Mouse (Mus musculus) intestine, embryonic 14.5 days (tissue): Measurements from ENCODE around the gene Cpm. TPM values are rescaled to one million over a fixed set of nuclear protein-coding genes. Genes with fewer than 3 reads are reported as not detected.
"Not testable (repeated sequence)": the region's sequence is repeated elsewhere in the genome, so short reads cannot be mapped to it uniquely, and the experiment has no call there.

ENCODE experiments used
- ATAC-seq: fragments of 200-750 bp; cut with Nextera tagmentation; replicated peaks from 2 replicates; pipeline ENCODE4 v1.8.0; 2017; ENCODE audit warnings: low read depth, moderate number of reproducible peaks, moderate TSS enrichment, moderate library complexity; ENCODE audit not compliant: low FRiP score, low TSS enrichment
- DNase-seq: peaks from one replicate; pipeline ENCODE4 v3.0.0-alpha.2; 2018; ENCODE audit warnings: low spot score
- H3K27ac ChIP-seq: fragments of 300-500 bp; sonication (generic); 2 replicates; pipeline ENCODE4 v1.5.1; 2014; ENCODE audit warnings: low read depth, mild to moderate bottlenecking, control low read depth
- H3K27me3 ChIP-seq: fragments of 300-500 bp; sonication (generic); replicated peaks from 2 replicates; pipeline ENCODE4 v1.6.1; 2014; ENCODE audit warnings: low read length, control low read depth; ENCODE audit not compliant: control insufficient read depth, insufficient read depth
- H3K36me3 ChIP-seq: fragments of 300-500 bp; sonication (generic); 2 replicates; pipeline ENCODE4 v1.6.1; 2014; ENCODE audit warnings: low read length, control low read depth; ENCODE audit not compliant: control insufficient read depth, insufficient read depth
- H3K4me1 ChIP-seq: fragments of 300-500 bp; sonication (generic); replicated peaks from 2 replicates; pipeline ENCODE4 v1.6.1; 2014; ENCODE audit warnings: low read length, control low read depth, mixed read lengths; ENCODE audit not compliant: control insufficient read depth, insufficient read depth
- H3K4me2 ChIP-seq: fragments of 300-500 bp; sonication (generic); 2 replicates; pipeline ENCODE4 v1.6.1; 2014; ENCODE audit warnings: low read length
- H3K4me3 ChIP-seq: fragments of 300-500 bp; sonication (generic); 2 replicates; pipeline ENCODE4 v1.5.1; 2014; ENCODE audit warnings: low read depth, low read length, control low read depth, mixed read lengths
- H3K9ac ChIP-seq: fragments of 300-500 bp; sonication (generic); 2 replicates; pipeline ENCODE4 v1.6.1; 2014; ENCODE audit warnings: mild to moderate bottlenecking, low read length
- H3K9me3 ChIP-seq: fragments of 300-500 bp; sonication (generic); 2 replicates; pipeline ENCODE4 v1.6.1; 2016; ENCODE audit warnings: low read length, control low read depth; ENCODE audit not compliant: control insufficient read depth
- WGBS: fragments of 180-500 bp; shearing (Covaris S2); extraction: QIAGEN DNeasy Blood & Tissue Kit; methylation state at CpG from one replicate; pipeline ENCODE4 v1.1.7; 2014; 5-methylcytosine and 5-hydroxymethylcytosine counted together
- polyA plus RNA-seq: library from polyadenylated mRNA; unstranded; fragments of >200 nt; fragmentation: Nextera tagmentation; extraction: Ambion mirVana; gene quantifications from 2 replicates; pipeline ENCODE4 v1.2.1, GENCODE M21; 2014

Gene Cpm
- polyA plus RNA-seq, 1 experiment from 2014 or later, result 66.6 TPM

GRCm38 (mm10) chr10:117714048-117714545 is 84.8 kb downstream of the Cpm start:
- no peak overlapping the region for H3K9ac ChIP-seq
- H3K4me1 ChIP-seq, result peaks cover 15% of the 10 kb centered on the region
- no peak for ATAC-seq
- no peak overlapping the region for H3K4me3 ChIP-seq
- no peaks in the 10 kb centered on the region for H3K36me3 ChIP-seq
- H3K27me3 ChIP-seq, result no peaks in the 10 kb centered on the region
- H3K27ac ChIP-seq, result no peak overlapping the region
- 88% methylated on average over 3 of the region's 3 CpGs for WGBS
- H3K9me3 ChIP-seq, result no peaks in the 10 kb centered on the region
- no peak overlapping the region for H3K4me2 ChIP-seq
- DNase-seq, result no peak

- no peaks in the 10 kb centered on the region for H3K27me3 ChIP-seq
- H3K9me3 ChIP-seq, result no peaks in the 10 kb centered on the region
- H3K4me2 ChIP-seq, result no peak overlapping the region
- H3K27ac ChIP-seq, result no peak overlapping the region
- no peak overlapping the region for H3K9ac ChIP-seq
- no peaks in the 10 kb centered on the region for H3K36me3 ChIP-seq
- WGBS, result 73% methylated on average over 4 of the region's 4 CpGs
- H3K4me1 ChIP-seq, result peaks cover 10% of the 10 kb centered on the region
- H3K4me3 ChIP-seq, result no peak overlapping the region
- DNase-seq (no peak), ATAC-seq (no peak)
Observed at GRCm38 (mm10) chr10:117714928-117715500, 85.7 kb downstream of the Cpm start.

- not testable (repeated sequence) for H3K27me3 ChIP-seq, DNase-seq, H3K27ac ChIP-seq, H3K36me3 ChIP-seq, H3K4me2 ChIP-seq, H3K4me3 ChIP-seq, ATAC-seq, H3K9ac ChIP-seq, H3K9me3 ChIP-seq
- 90% methylated on average over 1 of the region's 1 CpGs for WGBS
- peaks cover 10% of the 10 kb centered on the region for H3K4me1 ChIP-seq
Observed at GRCm38 (mm10) chr10:117715654-117716053, 86.4 kb downstream of the Cpm start.

- no peak for DNase-seq
- Histone ChIP-seq H3K9me3 (no peaks in the 10 kb centered on the region), H3K27ac (no peak overlapping the region), H3K27me3 (no peaks in the 10 kb centered on the region), H3K4me2 (no peak overlapping the region), H3K4me1 (peaks cover 7% of the 10 kb centered on the region), H3K4me3 (no peak overlapping the region), H3K36me3 (no peaks in the 10 kb centered on the region), H3K9ac (no peak overlapping the region)
- no peak for ATAC-seq
- 87% methylated on average over 3 of the region's 3 CpGs for WGBS
Observed at GRCm38 (mm10) chr10:117716686-117717085, 87.4 kb downstream of the Cpm start.

- 2% methylated on average over 4 of the region's 4 CpGs for WGBS
- no peak overlapping the region for H3K27ac ChIP-seq
- no peak overlapping the region for H3K4me3 ChIP-seq
- no peaks in the 10 kb centered on the region for H3K9me3 ChIP-seq
- no peaks in the 10 kb centered on the region for H3K36me3 ChIP-seq
- ATAC-seq (no peak), DNase-seq (no peak)
- no peaks in the 10 kb centered on the region for H3K27me3 ChIP-seq
- H3K4me1 ChIP-seq, result peaks cover 7% of the 10 kb centered on the region
- no peak overlapping the region for H3K9ac ChIP-seq
- H3K4me2 ChIP-seq, result no peak overlapping the region
Observed at GRCm38 (mm10) chr10:117717583-117717982, 88.3 kb downstream of the Cpm start.

- no peaks in the 10 kb centered on the region for H3K36me3 ChIP-seq
- no peak overlapping the region for H3K27ac ChIP-seq
- H3K4me1 ChIP-seq, result peaks cover 7% of the 10 kb centered on the region
- ATAC-seq, result no peak
- H3K9me3 ChIP-seq, result no peaks in the 10 kb centered on the region
- no peak for DNase-seq
- H3K9ac ChIP-seq, result no peak overlapping the region
- no peak overlapping the region for H3K4me3 ChIP-seq
- no peaks in the 10 kb centered on the region for H3K27me3 ChIP-seq
- no peak overlapping the region for H3K4me2 ChIP-seq
- WGBS, result 57% methylated on average over 19 of the region's 19 CpGs
Observed at GRCm38 (mm10) chr10:117718161-117719119, 89.1 kb downstream of the Cpm start.

- H3K4me2 ChIP-seq, result no peak overlapping the region
- no peak overlapping the region for H3K27ac ChIP-seq
- ATAC-seq (no peak), DNase-seq (no peak)
- no peaks in the 10 kb centered on the region for H3K9me3 ChIP-seq
- H3K9ac ChIP-seq, result no peak overlapping the region
- no peak overlapping the region for H3K4me3 ChIP-seq
- WGBS, result 70% methylated on average over 5 of the region's 5 CpGs
- H3K4me1 ChIP-seq, result no peaks in the 10 kb centered on the region; the same call in 1 of the 2 replicates
- H3K27me3 ChIP-seq, result no peaks in the 10 kb centered on the region
- H3K36me3 ChIP-seq, result no peaks in the 10 kb centered on the region
Observed at GRCm38 (mm10) chr10:117724136-117724718, 94.9 kb downstream of the Cpm start.

GRCm38 (mm10) chr10:117724804-117725361 is 95.6 kb downstream of the Cpm start:
- Histone ChIP-seq H3K4me3 (no peak overlapping the region), H3K4me1 (no peaks in the 10 kb centered on the region; the same call in 1 of the 2 replicates), H3K9ac (no peak overlapping the region), H3K9me3 (no peaks in the 10 kb centered on the region), H3K36me3 (no peaks in the 10 kb centered on the region), H3K4me2 (no peak overlapping the region), H3K27me3 (no peaks in the 10 kb centered on the region), H3K27ac (no peak overlapping the region)
- 94% methylated on average over 3 of the region's 3 CpGs for WGBS
- DNase-seq, result no peak
- ATAC-seq, result no peak
